Mouse (Mus musculus) duodenum, adult 2 months (tissue): ENCODE data around the gene Sec31a. TPM values are rescaled to one million over a fixed set of nuclear protein-coding genes. Genes with fewer than 3 reads are reported as not detected.

ENCODE experiments used
- polyA plus RNA-seq: library from polyadenylated mRNA; depleted of rRNA; stranded (reverse); fragments of >200 nt; gene quantifications from 2 replicates; pipeline ENCODE4 v1.2.3, GENCODE M21; 2012; ENCODE audit warnings: low replicate concordance; rRNA removed

Sec31a gene
- polyA plus RNA-seq: 476 and 617 TPM in 2 replicates

DNA sequence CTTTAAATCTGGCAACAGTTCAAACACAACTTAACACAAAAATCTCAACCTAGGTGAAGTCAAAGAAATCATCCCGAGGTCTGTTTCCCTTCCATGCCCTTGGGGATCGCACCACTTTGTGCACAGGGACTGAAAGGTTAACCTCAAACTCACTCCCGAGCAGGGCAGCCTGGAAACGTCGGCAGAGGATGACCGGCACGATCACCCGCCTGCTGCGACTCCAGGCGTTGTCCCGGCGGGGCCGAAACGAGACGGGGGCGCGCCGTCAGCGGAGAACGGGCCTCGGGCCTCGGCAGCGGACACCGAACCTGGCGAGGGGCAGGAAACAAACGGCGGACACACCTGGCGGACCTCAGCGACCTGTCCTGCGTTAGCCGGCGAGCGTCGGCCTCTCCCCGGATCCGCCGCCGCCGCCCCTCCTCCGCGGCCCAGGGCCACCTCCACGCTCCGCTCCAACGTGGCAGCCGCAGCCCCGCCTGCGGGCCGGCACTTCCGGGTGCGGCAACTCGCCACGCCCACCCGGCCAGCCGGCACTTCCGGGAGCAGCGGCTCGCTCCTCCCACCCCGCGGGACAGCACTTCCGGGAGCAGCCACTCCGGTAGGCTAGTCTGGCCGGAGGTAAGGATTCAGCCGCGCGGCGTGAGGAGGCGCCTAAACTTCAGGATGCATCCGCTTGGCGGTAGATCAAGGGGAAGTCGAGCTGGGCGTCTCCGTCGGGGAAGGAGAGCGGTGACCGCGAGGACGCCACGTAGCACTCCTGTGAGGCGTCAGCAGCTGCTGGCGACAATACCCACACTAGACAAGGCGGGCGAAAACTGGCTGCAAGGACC lies at the start of gene Sec31a:
Gene Sec31a (minus strand): TSS at position 474 of the 830 bp plus-strand sequence.

Other genes starting within 250 kb of the Sec31a start
- gene Lin54, start 84.4 kb upstream of the Sec31a start, polyA plus RNA-seq: 1.5 and 2.2 TPM in 2 replicates
- gene Cops4, start 102.1 kb upstream of the Sec31a start, polyA plus RNA-seq: 7.1 and 9.6 TPM in 2 replicates
- 1,775 and 2,370 TPM in 2 replicates for gene Plac8, start 156.0 kb upstream of the Sec31a start, polyA plus RNA-seq